Mouse (Mus musculus) neural tube, embryonic 15.5 days (tissue): Measurements from ENCODE around the gene Bach2. TPM values are rescaled to one million over a fixed set of nuclear protein-coding genes. Genes with fewer than 3 reads are reported as not detected.

Source experiments
- ATAC-seq: fragments of 200-750 bp; cut with Nextera tagmentation; 2 replicates; pipeline ENCODE4 v1.8.0; 2017; ENCODE audit warnings: mild to moderate bottlenecking, moderate TSS enrichment, moderate library complexity; ENCODE audit not compliant: low FRiP score
- H3K27ac ChIP-seq: fragments of 300-500 bp; sonication (generic); replicated peaks from 2 replicates; pipeline ENCODE4 v1.5.1; 2015; ENCODE audit warnings: mild to moderate bottlenecking, inconsistent platforms
- H3K27me3 ChIP-seq: fragments of 300-500 bp; sonication (generic); replicated peaks from 2 replicates; pipeline ENCODE4 v1.6.1; 2015; ENCODE audit warnings: inconsistent platforms
- H3K36me3 ChIP-seq: fragments of 300-500 bp; sonication (generic); 2 replicates; pipeline ENCODE4 v1.6.1; 2015; ENCODE audit warnings: inconsistent platforms
- H3K4me1 ChIP-seq: fragments of 300-500 bp; sonication (generic); 2 replicates; pipeline ENCODE4 v1.6.1; 2015; ENCODE audit warnings: inconsistent platforms
- H3K4me2 ChIP-seq: fragments of 300-500 bp; sonication (generic); 2 replicates; pipeline ENCODE4 v1.6.1; 2015; ENCODE audit warnings: inconsistent platforms, mild to moderate bottlenecking, moderate library complexity
- H3K4me3 ChIP-seq: fragments of 300-500 bp; sonication (generic); replicated peaks from 2 replicates; pipeline ENCODE4 v1.5.1; 2015; ENCODE audit warnings: mild to moderate bottlenecking, inconsistent platforms
- H3K9ac ChIP-seq: fragments of 300-500 bp; sonication (generic); replicated peaks from 2 replicates; pipeline ENCODE4 v1.6.1; 2015; ENCODE audit warnings: mild to moderate bottlenecking, inconsistent platforms
- H3K9me3 ChIP-seq: fragments of 300-500 bp; sonication (generic); replicated peaks from 2 replicates; pipeline ENCODE4 v1.6.1; 2016; ENCODE audit warnings: inconsistent platforms
- WGBS: fragments of 180-500 bp; shearing (Covaris S2); methylation state at CpG from one replicate; pipeline ENCODE4 v1.1.7; 2015; ENCODE audit warnings: mixed read lengths; 5-methylcytosine and 5-hydroxymethylcytosine counted together
- polyA plus RNA-seq: library from polyadenylated mRNA; unstranded; fragments of >200 nt; fragmentation: Nextera tagmentation; extraction: Ambion mirVana; gene quantifications from 2 replicates; pipeline ENCODE4 v1.2.1, GENCODE M21; 2015

Bach2 gene
- polyA plus RNA-seq, 1 experiment from 2014 or later: 24.3 TPM

- H3K27me3 ChIP-seq: no peaks in the 10 kb centered on the region
- H3K4me3 ChIP-seq: no peak overlapping the region
- WGBS: 59% methylated on average over 8 of the region's 8 CpGs
- no peak overlapping the region for H3K9ac ChIP-seq
- H3K4me1 ChIP-seq: peaks cover 31% of the 10 kb centered on the region
- ATAC-seq: peak; percentile 8; the same call in 1 of the 2 replicates
- no peaks in the 10 kb centered on the region for H3K36me3 ChIP-seq
- H3K4me2 ChIP-seq: no peak overlapping the region
- no peaks in the 10 kb centered on the region for H3K9me3 ChIP-seq
- peak overlapping the region; percentile 49 for H3K27ac ChIP-seq
Observed at GRCm38 (mm10) chr4:32352442-32352841, 113.8 kb downstream of the Bach2 start.

GRCm38 (mm10) chr4:32352842-32353241 is 114.2 kb downstream of the Bach2 start:
- 23% methylated on average over 4 of the region's 4 CpGs for WGBS
- peak; percentile 42; the same call in 1 of the 2 replicates for ATAC-seq
- no peak overlapping the region for H3K4me2 ChIP-seq
- H3K4me3 ChIP-seq: no peak overlapping the region
- H3K9me3 ChIP-seq: no peaks in the 10 kb centered on the region
- peaks cover 33% of the 10 kb centered on the region for H3K4me1 ChIP-seq
- peak overlapping the region; percentile 49 for H3K27ac ChIP-seq
- no peaks in the 10 kb centered on the region for H3K27me3 ChIP-seq
- H3K36me3 ChIP-seq: no peaks in the 10 kb centered on the region
- no peak overlapping the region for H3K9ac ChIP-seq

GRCm38 (mm10) chr4:32355935-32356617 is 117.5 kb downstream of the Bach2 start:
- no peaks in the 10 kb centered on the region for H3K9me3 ChIP-seq
- no peak overlapping the region for H3K4me2 ChIP-seq
- no peaks in the 10 kb centered on the region for H3K36me3 ChIP-seq
- 53% methylated on average over 12 of the region's 12 CpGs for WGBS
- no peak for ATAC-seq
- H3K27ac ChIP-seq: no peak overlapping the region
- H3K4me3 ChIP-seq: no peak overlapping the region
- no peaks in the 10 kb centered on the region for H3K27me3 ChIP-seq
- H3K4me1 ChIP-seq: peaks cover 52% of the 10 kb centered on the region
- H3K9ac ChIP-seq: no peak overlapping the region

- H3K4me2 ChIP-seq: peak overlapping the region; percentile 13
- no peaks in the 10 kb centered on the region for H3K9me3 ChIP-seq
- no peak overlapping the region for H3K4me3 ChIP-seq
- peaks cover 35% of the 10 kb centered on the region for H3K4me1 ChIP-seq
- no peaks in the 10 kb centered on the region for H3K27me3 ChIP-seq
- peak overlapping the region; percentile 77 for H3K27ac ChIP-seq
- peak; percentile 48; the same call in 1 of the 2 replicates for ATAC-seq
- H3K36me3 ChIP-seq: no peaks in the 10 kb centered on the region
- WGBS: 25% methylated on average over 12 of the region's 12 CpGs
- H3K9ac ChIP-seq: no peak overlapping the region
Observed at GRCm38 (mm10) chr4:32357996-32358600, 119.5 kb downstream of the Bach2 start.

GRCm38 (mm10) chr4:32358602-32359464 is 120.2 kb downstream of the Bach2 start:
- H3K4me1 ChIP-seq: peaks cover 39% of the 10 kb centered on the region
- H3K27ac ChIP-seq: peak overlapping the region; percentile 77
- ATAC-seq: peak; percentile 68
- no peaks in the 10 kb centered on the region for H3K9me3 ChIP-seq
- H3K36me3 ChIP-seq: no peaks in the 10 kb centered on the region
- no peaks in the 10 kb centered on the region for H3K27me3 ChIP-seq
- 0 out of 2 replicates have a peak overlapping the region, but pooled peaks have one; percentile 1 for H3K9ac ChIP-seq
- H3K4me3 ChIP-seq: no peak overlapping the region
- 18% methylated on average over 12 of the region's 12 CpGs for WGBS
- H3K4me2 ChIP-seq: peak overlapping the region; percentile 13

GRCm38 (mm10) chr4:32359634-32360033 is 121.0 kb downstream of the Bach2 start:
- peaks cover 47% of the 10 kb centered on the region for H3K4me1 ChIP-seq
- WGBS: 48% methylated on average over 3 of the region's 3 CpGs
- no peaks in the 10 kb centered on the region for H3K27me3 ChIP-seq
- no peaks in the 10 kb centered on the region for H3K36me3 ChIP-seq
- no peak overlapping the region for H3K4me3 ChIP-seq
- no peak overlapping the region for H3K9ac ChIP-seq
- peak overlapping the region; percentile 77 for H3K27ac ChIP-seq
- peak; percentile 21; the same call in 1 of the 2 replicates for ATAC-seq
- H3K4me2 ChIP-seq: 0 out of 2 replicates have a peak overlapping the region, but pooled peaks have one; percentile 13
- no peaks in the 10 kb centered on the region for H3K9me3 ChIP-seq

- Histone ChIP-seq H3K9ac (no peak overlapping the region), H3K4me1 (peaks cover 56% of the 10 kb centered on the region), H3K4me3 (no peak overlapping the region), H3K9me3 (no peaks in the 10 kb centered on the region), H3K36me3 (no peaks in the 10 kb centered on the region), H3K4me2 (no peak overlapping the region), H3K27me3 (no peaks in the 10 kb centered on the region), H3K27ac (no peak overlapping the region)
- WGBS: 88% methylated on average over 5 of the region's 5 CpGs
- ATAC-seq: no peak
Observed at GRCm38 (mm10) chr4:32360496-32360895, 121.9 kb downstream of the Bach2 start.

- H3K27ac ChIP-seq: no peak overlapping the region; the same call in 1 of the 2 replicates
- no peak overlapping the region for H3K4me3 ChIP-seq
- 72% methylated on average over 14 of the region's 14 CpGs for WGBS
- peaks cover 56% of the 10 kb centered on the region for H3K4me1 ChIP-seq
- no peaks in the 10 kb centered on the region for H3K36me3 ChIP-seq
- no peaks in the 10 kb centered on the region for H3K27me3 ChIP-seq
- no peak overlapping the region for H3K4me2 ChIP-seq
- ATAC-seq: no peak
- no peak overlapping the region for H3K9ac ChIP-seq
- no peaks in the 10 kb centered on the region for H3K9me3 ChIP-seq
Observed at GRCm38 (mm10) chr4:32363488-32363984, 124.9 kb downstream of the Bach2 start.

GRCm38 (mm10) chr4:32365144-32365907 is 126.7 kb downstream of the Bach2 start:
- peaks cover 59% of the 10 kb centered on the region for H3K4me1 ChIP-seq
- H3K27ac ChIP-seq: peak overlapping the region; percentile 64
- H3K36me3 ChIP-seq: no peaks in the 10 kb centered on the region
- 0 out of 2 replicates have a peak, but pooled peaks have one; percentile 26 for ATAC-seq
- no peak overlapping the region for H3K4me3 ChIP-seq
- no peak overlapping the region; the same call in 1 of the 2 replicates for H3K9ac ChIP-seq
- no peaks in the 10 kb centered on the region for H3K9me3 ChIP-seq
- 33% methylated on average over 13 of the region's 13 CpGs for WGBS
- H3K27me3 ChIP-seq: no peaks in the 10 kb centered on the region
- H3K4me2 ChIP-seq: no peak overlapping the region

- Histone ChIP-seq H3K4me2 (no peak overlapping the region), H3K4me1 (peaks cover 67% of the 10 kb centered on the region), H3K9ac (no peak overlapping the region), H3K9me3 (no peaks in the 10 kb centered on the region), H3K27ac (peak overlapping the region; percentile 64; the same call in 1 of the 2 replicates), H3K36me3 (no peaks in the 10 kb centered on the region), H3K27me3 (no peaks in the 10 kb centered on the region), H3K4me3 (no peak overlapping the region)
- 78% methylated on average over 2 of the region's 2 CpGs for WGBS
- no peak for ATAC-seq
Observed at GRCm38 (mm10) chr4:32366176-32366575, 127.6 kb downstream of the Bach2 start.

- WGBS: 14% methylated on average over 8 of the region's 8 CpGs
- Histone ChIP-seq H3K4me2 (peak overlapping the region; percentile 22), H3K4me1 (peaks cover 78% of the 10 kb centered on the region), H3K27me3 (no peaks in the 10 kb centered on the region), H3K4me3 (no peak overlapping the region), H3K36me3 (no peaks in the 10 kb centered on the region), H3K9ac (no peak overlapping the region), H3K27ac (peak overlapping the region; percentile 14), H3K9me3 (no peaks in the 10 kb centered on the region)
- ATAC-seq: no peak
Observed at GRCm38 (mm10) chr4:32368345-32368744, 129.7 kb downstream of the Bach2 start.
